Mouse (Mus musculus): ENCODE results near the gene Rapgef1. TPM values are rescaled to one million over a fixed set of nuclear protein-coding genes. Genes with fewer than 3 reads are reported as not detected.

Gene Rapgef1
- total and polyA plus RNA-seq, 2 experiments = 11.8 to 25.3 TPM

- no peak overlapping the region for H3K27ac ChIP-seq (replicated peaks; ENCODE audit: insufficient read depth, low read depth, low read length)
- TF ChIP-seq CTCF (IDR thresholded peaks at IDR 0.05; ENCODE audit: low read depth, low read length) (no peak), POLR2A (IDR thresholded peaks at IDR 0.05; ENCODE audit: extremely low read depth, insufficient read depth, low read length) (no peak)
- no peak for DNase-seq (ENCODE audit: extremely low read depth, low read depth, low spot score)
- H3K36me3 ChIP-seq (ENCODE audit: control insufficient read depth, insufficient read depth, low read length) = peaks cover 21% of the 10 kb centered on the region
- H3K4me1 ChIP-seq (ENCODE audit: control insufficient read depth, insufficient read depth, low read length) = no peaks in the 10 kb centered on the region
- H3K9ac ChIP-seq (ENCODE audit: low read depth, low read length) = no peak overlapping the region
- no peaks in the 10 kb centered on the region for H3K79me2 ChIP-seq (ENCODE audit: control insufficient read depth, insufficient read depth, low read length)
- no peaks in the 10 kb centered on the region for H3K27me3 ChIP-seq (ENCODE audit: control insufficient read depth, insufficient read depth, low read length)
- H3K4me3 ChIP-seq (ENCODE audit: insufficient read depth, low read depth, low read length) = no peak overlapping the region
Measured at GRCm38 (mm10) chr2:29700898-29701297, 81.4 kb downstream of the Rapgef1 start.

- no peaks in the 10 kb centered on the region for H3K4me1 ChIP-seq (ENCODE audit: control insufficient read depth, insufficient read depth, low read length)
- no peak for TF ChIP-seq POLR2A (IDR thresholded peaks at IDR 0.05; ENCODE audit: extremely low read depth, insufficient read depth, low read length)
- TF ChIP-seq CTCF (IDR thresholded peaks at IDR 0.05; ENCODE audit: low read depth, low read length) = no peak
- DNase-seq (ENCODE audit: extremely low read depth, low read depth, low spot score) = no peak
- no peak overlapping the region for H3K27ac ChIP-seq (replicated peaks; ENCODE audit: insufficient read depth, low read depth, low read length)
- H3K9ac ChIP-seq (ENCODE audit: low read depth, low read length) = no peak overlapping the region
- no peak overlapping the region for H3K4me3 ChIP-seq (ENCODE audit: insufficient read depth, low read depth, low read length)
- 84% methylated on average over 6 of the region's 6 CpGs for WGBS
- no peaks in the 10 kb centered on the region for H3K27me3 ChIP-seq (ENCODE audit: control insufficient read depth, insufficient read depth, low read length)
- no peaks in the 10 kb centered on the region for H3K79me2 ChIP-seq (ENCODE audit: control insufficient read depth, insufficient read depth, low read length)
- peaks cover 21% of the 10 kb centered on the region for H3K36me3 ChIP-seq (ENCODE audit: control insufficient read depth, insufficient read depth, low read length)
Measured at GRCm38 (mm10) chr2:29701393-29701792, 81.9 kb downstream of the Rapgef1 start.

- H3K36me3 ChIP-seq (ENCODE audit: control insufficient read depth, insufficient read depth, low read length) = peaks cover 21% of the 10 kb centered on the region
- H3K79me2 ChIP-seq (ENCODE audit: control insufficient read depth, insufficient read depth, low read length) = no peaks in the 10 kb centered on the region
Measured at GRCm38 (mm10) chr2:29702189-29702588, 82.7 kb downstream of the Rapgef1 start.

GRCm38 (mm10) chr2:29703104-29704081, 83.9 kb downstream of the Rapgef1 start:
- H3K9ac ChIP-seq (ENCODE audit: low read depth, low read length) = no peak overlapping the region
- TF ChIP-seq CTCF (IDR thresholded peaks at IDR 0.05; ENCODE audit: low read depth, low read length) (no peak), POLR2A (IDR thresholded peaks at IDR 0.05; ENCODE audit: extremely low read depth, insufficient read depth, low read length) (no peak)
- peaks cover 18% of the 10 kb centered on the region for H3K36me3 ChIP-seq (ENCODE audit: control insufficient read depth, insufficient read depth, low read length)
- no peaks in the 10 kb centered on the region for H3K79me2 ChIP-seq (ENCODE audit: control insufficient read depth, insufficient read depth, low read length)
- no peaks in the 10 kb centered on the region for H3K27me3 ChIP-seq (ENCODE audit: control insufficient read depth, insufficient read depth, low read length)
- no peak overlapping the region for H3K4me3 ChIP-seq (ENCODE audit: insufficient read depth, low read depth, low read length)
- H3K4me1 ChIP-seq (ENCODE audit: control insufficient read depth, insufficient read depth, low read length) = no peaks in the 10 kb centered on the region
- no peak for DNase-seq (ENCODE audit: extremely low read depth, low read depth, low spot score)
- H3K27ac ChIP-seq (replicated peaks; ENCODE audit: insufficient read depth, low read depth, low read length) = no peak overlapping the region
- WGBS = 91% methylated on average over 9 of the region's 9 CpGs

More at GRCm38 (mm10) chr2:29702189-29702588, 82.7 kb downstream of the Rapgef1 start:
- Histone ChIP-seq H3K27ac (replicated peaks; ENCODE audit: insufficient read depth, low read depth, low read length) (no peak overlapping the region), H3K27me3 (ENCODE audit: control insufficient read depth, insufficient read depth, low read length) (no peaks in the 10 kb centered on the region), H3K4me3 (ENCODE audit: insufficient read depth, low read depth, low read length) (no peak overlapping the region), H3K9ac (ENCODE audit: low read depth, low read length) (no peak overlapping the region), H3K4me1 (ENCODE audit: control insufficient read depth, insufficient read depth, low read length) (no peaks in the 10 kb centered on the region)
- WGBS = 91% methylated on average over 8 of the region's 8 CpGs
- TF ChIP-seq CTCF (IDR thresholded peaks at IDR 0.05; ENCODE audit: low read depth, low read length) (no peak), POLR2A (IDR thresholded peaks at IDR 0.05; ENCODE audit: extremely low read depth, insufficient read depth, low read length) (no peak)
- no peak for DNase-seq (ENCODE audit: extremely low read depth, low read depth, low spot score)

GRCm38 (mm10) chr2:29705493-29705892, 86.0 kb downstream of the Rapgef1 start:
- Histone ChIP-seq H3K36me3 (ENCODE audit: control insufficient read depth, insufficient read depth, low read length) (peaks cover 9% of the 10 kb centered on the region; the same call in 1 of the 2 replicates), H3K9ac (ENCODE audit: low read depth, low read length) (no peak overlapping the region), H3K27me3 (ENCODE audit: control insufficient read depth, insufficient read depth, low read length) (no peaks in the 10 kb centered on the region), H3K4me1 (ENCODE audit: control insufficient read depth, insufficient read depth, low read length) (no peaks in the 10 kb centered on the region), H3K27ac (replicated peaks; ENCODE audit: insufficient read depth, low read depth, low read length) (no peak overlapping the region), H3K79me2 (ENCODE audit: control insufficient read depth, insufficient read depth, low read length) (no peaks in the 10 kb centered on the region), H3K4me3 (ENCODE audit: insufficient read depth, low read depth, low read length) (no peak overlapping the region)
- no peak for TF ChIP-seq CTCF (IDR thresholded peaks at IDR 0.05; ENCODE audit: low read depth, low read length)
- TF ChIP-seq POLR2A (IDR thresholded peaks at IDR 0.05; ENCODE audit: extremely low read depth, insufficient read depth, low read length) = no peak
- no peak for DNase-seq (ENCODE audit: extremely low read depth, low read depth, low spot score)
- WGBS = 88% methylated on average over 3 of the region's 3 CpGs
